Mouse (Mus musculus) midbrain, postnatal 0 days (tissue): ENCODE results near the gene Rtn4rl1. TPM values are rescaled to one million over a fixed set of nuclear protein-coding genes. Genes with fewer than 3 reads are reported as not detected.

ENCODE experiments used
- ATAC-seq: fragments of 200-750 bp; cut with Nextera tagmentation; 2 replicates; pipeline ENCODE4 v1.8.0; 2017; ENCODE audit warnings: moderate number of reproducible peaks, mild to moderate bottlenecking, moderate TSS enrichment, moderate library complexity; ENCODE audit not compliant: low FRiP score
- DNase-seq: peaks from one replicate; pipeline ENCODE4 v3.0.0-alpha.2; 2015; ENCODE audit warnings: low spot score
- H3K27ac ChIP-seq: fragments of 300-500 bp; sonication (generic); 2 replicates; pipeline ENCODE4 v1.5.1; 2014; ENCODE audit warnings: low read depth, mild to moderate bottlenecking, low read length, mixed read lengths
- H3K27me3 ChIP-seq: fragments of 300-500 bp; sonication (generic); 2 replicates; pipeline ENCODE4 v1.6.1; 2014; ENCODE audit warnings: low read length, control low read depth, mixed read lengths; ENCODE audit not compliant: insufficient read depth
- H3K36me3 ChIP-seq: fragments of 300-500 bp; sonication (generic); 2 replicates; pipeline ENCODE4 v1.6.1; 2014; ENCODE audit warnings: low read length, control low read depth, mixed read lengths; ENCODE audit not compliant: insufficient read depth
- H3K4me1 ChIP-seq: fragments of 300-500 bp; sonication (generic); 2 replicates; pipeline ENCODE4 v1.6.1; 2014; ENCODE audit warnings: mild to moderate bottlenecking, control low read depth, antibody characterized with exemption, low read length, mixed read lengths; ENCODE audit not compliant: insufficient read depth
- H3K4me2 ChIP-seq: fragments of 300-500 bp; sonication (generic); 2 replicates; pipeline ENCODE4 v1.6.1; 2014; ENCODE audit warnings: low read depth, mild to moderate bottlenecking, low read length, mixed read lengths; ENCODE audit not compliant: poor library complexity, severe bottlenecking
- H3K4me3 ChIP-seq: fragments of 300-500 bp; sonication (generic); 2 replicates; pipeline ENCODE4 v1.5.1; 2014; ENCODE audit warnings: low read depth, mild to moderate bottlenecking, low read length, moderate library complexity
- H3K9ac ChIP-seq: fragments of 300-500 bp; sonication (generic); replicated peaks from 2 replicates; pipeline ENCODE4 v1.6.1; 2014; ENCODE audit warnings: mild to moderate bottlenecking, low read length, moderate library complexity, mixed read lengths; ENCODE audit not compliant: poor library complexity, severe bottlenecking
- H3K9me3 ChIP-seq: fragments of 300-500 bp; sonication (generic); 2 replicates; pipeline ENCODE4 v1.6.1; 2016; ENCODE audit warnings: low read length, control low read depth
- CTCF ChIP-seq: IDR thresholded peaks from 2 replicates; pipeline ENCODE4 v1.5.1; 2016; ENCODE audit warnings: antibody characterized with exemption, mild to moderate bottlenecking
- WGBS: fragments of 180-500 bp; shearing (Covaris S2); extraction: QIAGEN DNeasy Blood & Tissue Kit; methylation state at CpG from one replicate; pipeline ENCODE4 v1.1.7; 2014; 5-methylcytosine and 5-hydroxymethylcytosine counted together
- polyA plus RNA-seq: library from polyadenylated mRNA; unstranded; fragments of >200 nt; fragmentation: Nextera tagmentation; extraction: Ambion mirVana; gene quantifications from 2 replicates; pipeline ENCODE4 v1.2.1, GENCODE M21; 2015
- total RNA-seq: library from RNA; depleted of rRNA; stranded (reverse); fragments of >200 nt; gene quantifications from 2 replicates; pipeline ENCODE4 v1.2.3, GENCODE M21; 2014

Rtn4rl1 gene
- total and polyA plus RNA-seq, 2 experiments from 2014 or later: 17.5 to 18.5 TPM

- ATAC-seq (no peak), DNase-seq (no peak)
- no peak overlapping the region for H3K9ac ChIP-seq
- H3K27ac ChIP-seq: no peak overlapping the region
- no peak overlapping the region for H3K4me3 ChIP-seq
- H3K27me3 ChIP-seq: no peaks in the 10 kb centered on the region
- WGBS: 70% methylated on average over 6 of the region's 6 CpGs
- TF ChIP-seq CTCF: no peak
- H3K4me2 ChIP-seq: no peak overlapping the region
- H3K4me1 ChIP-seq: peaks cover 8% of the 10 kb centered on the region; the same call in 1 of the 2 replicates
- H3K36me3 ChIP-seq: no peaks in the 10 kb centered on the region
- no peaks in the 10 kb centered on the region for H3K9me3 ChIP-seq
Measured at GRCm38 (mm10) chr11:75259416-75259815, 65.8 kb downstream of the Rtn4rl1 start.

DNA sequence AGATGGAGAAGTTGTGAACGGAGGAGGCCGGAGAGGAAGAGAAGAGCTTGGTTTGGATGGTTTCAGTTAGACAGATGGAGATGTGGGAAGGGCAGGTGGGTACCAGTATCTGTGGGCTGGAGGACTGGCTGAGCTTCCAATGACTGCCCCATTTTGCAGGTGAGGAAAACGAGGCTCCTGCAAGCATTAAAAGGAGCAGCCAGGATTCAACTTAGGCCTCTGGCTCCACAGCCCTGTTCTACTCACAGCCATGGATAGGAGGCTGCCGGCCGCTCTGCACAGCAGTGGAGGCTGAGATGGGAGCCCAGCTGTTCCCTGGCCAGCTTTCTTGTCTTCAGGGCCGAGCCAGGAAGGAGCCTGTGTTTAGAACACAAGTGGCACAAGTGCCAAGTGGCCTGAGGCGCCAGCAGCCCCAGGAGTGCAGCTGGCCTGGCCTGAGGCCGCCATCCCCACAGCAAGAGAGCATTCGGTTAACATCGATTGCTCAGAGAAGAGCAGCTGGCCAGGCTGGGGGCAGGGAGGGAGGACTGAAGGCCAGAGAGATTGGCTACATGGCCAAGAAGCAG, 66.5 kb downstream of the Rtn4rl1 start:
- H3K36me3 ChIP-seq: no peaks in the 10 kb centered on the region
- no peak overlapping the region for H3K9ac ChIP-seq
- DNase-seq: peak; percentile 55
- no peak overlapping the region for H3K4me3 ChIP-seq
- WGBS: 61% methylated on average over 10 of the region's 10 CpGs
- no peak for TF ChIP-seq CTCF
- no peaks in the 10 kb centered on the region for H3K9me3 ChIP-seq
- H3K27me3 ChIP-seq: no peaks in the 10 kb centered on the region
- no peak overlapping the region for H3K27ac ChIP-seq
- no peak for ATAC-seq
- peaks cover 8% of the 10 kb centered on the region; the same call in 1 of the 2 replicates for H3K4me1 ChIP-seq
- no peak overlapping the region for H3K4me2 ChIP-seq

DNA sequence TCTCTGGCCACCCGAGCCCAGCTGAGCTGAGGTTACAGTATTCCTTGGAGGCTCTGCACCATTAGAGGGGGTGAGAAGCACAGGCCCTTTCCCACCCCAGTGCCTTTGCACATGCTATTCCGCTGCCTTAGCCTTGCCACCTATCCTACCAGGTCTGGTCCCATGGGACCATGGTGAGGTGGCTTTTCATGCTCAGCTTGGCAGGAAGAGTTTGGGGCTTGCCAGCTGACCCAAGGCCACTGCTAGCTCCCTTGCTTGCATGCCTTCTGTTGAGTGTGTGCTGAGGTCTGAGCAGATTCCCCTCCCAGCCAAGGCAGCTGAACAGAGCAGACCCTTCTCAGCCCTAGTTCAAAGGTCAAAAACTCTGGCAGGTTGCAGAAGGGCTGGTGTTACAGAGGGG, 67.4 kb downstream of the Rtn4rl1 start:
- Histone ChIP-seq H3K4me2 (no peak overlapping the region), H3K9me3 (no peaks in the 10 kb centered on the region), H3K36me3 (no peaks in the 10 kb centered on the region), H3K9ac (no peak overlapping the region), H3K27me3 (no peaks in the 10 kb centered on the region), H3K4me3 (no peak overlapping the region), H3K4me1 (peaks cover 8% of the 10 kb centered on the region; the same call in 1 of the 2 replicates), H3K27ac (no peak overlapping the region)
- TF ChIP-seq CTCF: no peak
- ATAC-seq (no peak), DNase-seq (no peak)
- WGBS: 84% methylated on average over 2 of the region's 2 CpGs

GRCm38 (mm10) chr11:75261730-75262129, 68.1 kb downstream of the Rtn4rl1 start:
- DNase-seq (no peak), ATAC-seq (no peak)
- H3K36me3 ChIP-seq: no peaks in the 10 kb centered on the region
- no peaks in the 10 kb centered on the region for H3K27me3 ChIP-seq
- no peak overlapping the region for H3K27ac ChIP-seq
- H3K4me2 ChIP-seq: no peak overlapping the region
- H3K4me1 ChIP-seq: peaks cover 8% of the 10 kb centered on the region; the same call in 1 of the 2 replicates
- H3K4me3 ChIP-seq: no peak overlapping the region
- no peak overlapping the region for H3K9ac ChIP-seq
- no peaks in the 10 kb centered on the region for H3K9me3 ChIP-seq
- 88% methylated on average over 4 of the region's 4 CpGs for WGBS
- TF ChIP-seq CTCF: no peak

DNA sequence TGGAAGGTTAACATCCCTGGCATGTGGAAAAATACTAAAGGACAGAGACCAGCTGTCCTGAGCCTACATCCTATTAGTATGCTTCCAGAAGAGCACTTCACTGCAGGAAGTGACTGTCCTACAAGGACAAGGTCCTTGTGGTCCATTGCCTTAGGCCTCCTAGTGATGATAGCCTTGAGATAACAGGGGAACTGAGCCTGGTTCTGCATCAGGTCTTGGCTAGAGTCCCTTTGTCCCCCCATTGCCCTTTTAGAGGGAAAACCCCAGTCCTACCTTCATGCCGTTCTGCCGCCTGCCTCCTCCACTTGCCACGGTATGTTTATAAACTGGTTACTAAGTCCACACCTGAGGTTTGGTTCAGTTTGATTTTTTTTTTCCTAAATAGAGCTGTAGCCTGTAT, 68.6 kb downstream of the Rtn4rl1 start:
- no peak overlapping the region for H3K4me2 ChIP-seq
- no peak overlapping the region for H3K27ac ChIP-seq
- H3K9me3 ChIP-seq: no peaks in the 10 kb centered on the region
- WGBS: 78% methylated on average over 3 of the region's 3 CpGs
- ATAC-seq (no peak), DNase-seq (no peak)
- no peak overlapping the region for H3K9ac ChIP-seq
- no peak overlapping the region for H3K4me3 ChIP-seq
- peaks cover 8% of the 10 kb centered on the region; the same call in 1 of the 2 replicates for H3K4me1 ChIP-seq
- H3K36me3 ChIP-seq: no peaks in the 10 kb centered on the region
- no peaks in the 10 kb centered on the region for H3K27me3 ChIP-seq
- no peak for TF ChIP-seq CTCF

- Histone ChIP-seq H3K4me2 (no peak overlapping the region), H3K36me3 (no peaks in the 10 kb centered on the region), H3K9me3 (no peaks in the 10 kb centered on the region), H3K27me3 (no peaks in the 10 kb centered on the region), H3K27ac (no peak overlapping the region), H3K9ac (no peak overlapping the region), H3K4me1 (peaks cover 8% of the 10 kb centered on the region; the same call in 1 of the 2 replicates), H3K4me3 (no peak overlapping the region)
- no peak for TF ChIP-seq CTCF
- no peak for DNase-seq
- WGBS: 63% methylated on average over 5 of the region's 5 CpGs
- no peak for ATAC-seq
Measured at GRCm38 (mm10) chr11:75262791-75263190, 69.2 kb downstream of the Rtn4rl1 start.
